In genomic region chr10:76546566-76546965, GRCm38 (mm10) we compare ENCODE assay signal across 28 mouse cellular contexts. TPM values are rescaled to one million over a fixed set of nuclear protein-coding genes. Genes with fewer than 3 reads are reported as not detected.
DNase-seq lines count a peak whose midpoint lies in the region; ATAC-seq lines count a peak whose summit lies in the region.
"Had no signal": no experiment of that assay in that cellular context is flagged by ENCODE, and none has a peak within 500 bp of the region (broad histone marks: within the 10 kb centered on the region; RNA-seq: fewer than 3 reads in every experiment).

No protein-coding gene starts in this region.

- no peaks in the 10 kb centered on the region for H3K9me3 ChIP-seq in kidney, embryonic 16.5 days (ENCODE audit: low read length)
- H3K9me3 ChIP-seq: embryonic facial prominence, embryonic 12.5 days; embryonic facial prominence, embryonic 15.5 days; forebrain, embryonic 15.5 days; G1E; heart, embryonic 15.5 days; hindbrain, embryonic 10.5 days; hindbrain, embryonic 13.5 days had no signal

- DNase-seq in kidney, adult 11 months: peak; percentile 43
- no peak for DNase-seq in kidney, adult 9 months
- DNase-seq in kidney, postnatal 10 days: peak; percentile 47
- peak; percentile 24 to 50 for DNase-seq in kidney, postnatal 4 days
- no peak for DNase-seq in spleen, adult 18-20 months
- no peak for DNase-seq in lung, postnatal 14 days
- DNase-seq: adrenal gland, postnatal 10 days; adrenal gland, postnatal 36 days; B cell, adult 2 months; cerebellum, adult 18-20 months; cerebellum, adult 9-10 months; cerebellum, postnatal 25 days; gastrocnemius, postnatal 36 days; heart, postnatal 10 days; heart, postnatal 36 days had no signal

- ATAC-seq in kidney, embryonic 16.5 days (ENCODE audit: low FRiP score, low TSS enrichment): peak; percentile 47; the same call in 1 of the 2 replicates
- ATAC-seq: forebrain, embryonic 15.5 days; hindbrain, embryonic 16.5 days; Patski had no signal

- no peak overlapping the region for H3K27ac ChIP-seq in kidney, embryonic 16.5 days (ENCODE audit: low read length)
- H3K27ac ChIP-seq: embryonic facial prominence, embryonic 12.5 days; embryonic facial prominence, embryonic 15.5 days; forebrain, embryonic 15.5 days; heart, embryonic 15.5 days; hindbrain, embryonic 10.5 days; hindbrain, embryonic 13.5 days had no signal

- H3K4me3 ChIP-seq in kidney, embryonic 16.5 days (ENCODE audit: low read length): no peak overlapping the region
- H3K4me3 ChIP-seq: embryonic facial prominence, embryonic 12.5 days; embryonic facial prominence, embryonic 15.5 days; forebrain, embryonic 15.5 days; heart, embryonic 15.5 days; hindbrain, embryonic 10.5 days; hindbrain, embryonic 13.5 days had no signal

- 0 out of 2 replicates have a peak, but pooled peaks cover 3% of the 10 kb centered on the region for H3K4me1 ChIP-seq in kidney, embryonic 16.5 days (ENCODE audit: insufficient read depth, low read length)
- H3K4me1 ChIP-seq: embryonic facial prominence, embryonic 12.5 days; embryonic facial prominence, embryonic 15.5 days; forebrain, embryonic 15.5 days; heart, embryonic 15.5 days; hindbrain, embryonic 10.5 days; hindbrain, embryonic 13.5 days had no signal

- peaks cover 61% of the 10 kb centered on the region for H3K36me3 ChIP-seq in kidney, embryonic 16.5 days (ENCODE audit: insufficient read depth, low read length)

- no peak overlapping the region for H3K9ac ChIP-seq in kidney, embryonic 16.5 days (replicated peaks; ENCODE audit: low read length)
- H3K9ac ChIP-seq: embryonic facial prominence, embryonic 12.5 days; embryonic facial prominence, embryonic 15.5 days; forebrain, embryonic 15.5 days; heart, embryonic 15.5 days; hindbrain, embryonic 13.5 days had no signal

- no peaks in the 10 kb centered on the region for H3K27me3 ChIP-seq in kidney, embryonic 16.5 days (ENCODE audit: insufficient read depth, low read length)
- H3K27me3 ChIP-seq: CH12.LX; embryonic facial prominence, embryonic 12.5 days; embryonic facial prominence, embryonic 15.5 days; forebrain, embryonic 15.5 days; heart, embryonic 15.5 days; hindbrain, embryonic 13.5 days; Patski had no signal

- no peak overlapping the region for H3K4me2 ChIP-seq in kidney, embryonic 16.5 days (replicated peaks; ENCODE audit: low read depth, low read length)
- H3K4me2 ChIP-seq: embryonic facial prominence, embryonic 12.5 days; embryonic facial prominence, embryonic 15.5 days; forebrain, embryonic 15.5 days; heart, embryonic 11.5 days; heart, embryonic 15.5 days; hindbrain, embryonic 13.5 days had no signal

- WGBS in kidney, embryonic 16.5 days: 68% methylated on average over 8 of the region's 8 CpGs

RNA-seq across cellular contexts. Expression of gene Lss, which starts 15.2 kb away (rescaled TPM):
- polyA plus RNA-seq in kidney, embryonic 16.5 days (2015; fragmentation: Nextera tagmentation; extraction: Ambion mirVana): 23.4 and 26.0 TPM in 2 replicates

RNA-seq across cellular contexts. Expression of gene Spatc1l, which starts 15.5 kb away (rescaled TPM):
- not detected in 2 replicates for polyA plus RNA-seq in kidney, embryonic 16.5 days (2015; fragmentation: Nextera tagmentation; extraction: Ambion mirVana)
- polyA plus RNA-seq: embryonic facial prominence, embryonic 12.5 days; forebrain, embryonic 11.5 days; forebrain, embryonic 15.5 days; G1E; heart, embryonic 11.5 days; heart, embryonic 15.5 days; hindbrain, embryonic 10.5 days; hindbrain, embryonic 13.5 days; hindbrain, embryonic 16.5 days; Patski had no signal

RNA-seq across cellular contexts. Expression of gene Ftcd, which starts 28.9 kb away (rescaled TPM):
- polyA plus RNA-seq in kidney, embryonic 16.5 days (2015; fragmentation: Nextera tagmentation; extraction: Ambion mirVana): 0.41 and 0.46 TPM in 2 replicates
- polyA plus RNA-seq: embryonic facial prominence, embryonic 15.5 days; forebrain, embryonic 11.5 days; forebrain, embryonic 15.5 days; G1E; hindbrain, embryonic 10.5 days; hindbrain, embryonic 13.5 days had no signal

Comparison
In these comparisons a context has a peak if more than half of its experiments do, and no peak if none do; other contexts are left out.
1. DNase-seq: peak in kidney, adult 11 months (single experiment), kidney, postnatal 10 days (single experiment) and kidney, postnatal 4 days (2 of 2); none in kidney, adult 9 months (single experiment), spleen, adult 18-20 months (0 of 2) and lung, postnatal 14 days (single experiment).